Mouse (Mus musculus): ENCODE measurements around the gene Vps51.
"Not testable (repeated sequence)": the region's sequence is repeated elsewhere in the genome, so short reads cannot be mapped to it uniquely, and the experiment has no call there.

The Vps51 gene

DNA sequence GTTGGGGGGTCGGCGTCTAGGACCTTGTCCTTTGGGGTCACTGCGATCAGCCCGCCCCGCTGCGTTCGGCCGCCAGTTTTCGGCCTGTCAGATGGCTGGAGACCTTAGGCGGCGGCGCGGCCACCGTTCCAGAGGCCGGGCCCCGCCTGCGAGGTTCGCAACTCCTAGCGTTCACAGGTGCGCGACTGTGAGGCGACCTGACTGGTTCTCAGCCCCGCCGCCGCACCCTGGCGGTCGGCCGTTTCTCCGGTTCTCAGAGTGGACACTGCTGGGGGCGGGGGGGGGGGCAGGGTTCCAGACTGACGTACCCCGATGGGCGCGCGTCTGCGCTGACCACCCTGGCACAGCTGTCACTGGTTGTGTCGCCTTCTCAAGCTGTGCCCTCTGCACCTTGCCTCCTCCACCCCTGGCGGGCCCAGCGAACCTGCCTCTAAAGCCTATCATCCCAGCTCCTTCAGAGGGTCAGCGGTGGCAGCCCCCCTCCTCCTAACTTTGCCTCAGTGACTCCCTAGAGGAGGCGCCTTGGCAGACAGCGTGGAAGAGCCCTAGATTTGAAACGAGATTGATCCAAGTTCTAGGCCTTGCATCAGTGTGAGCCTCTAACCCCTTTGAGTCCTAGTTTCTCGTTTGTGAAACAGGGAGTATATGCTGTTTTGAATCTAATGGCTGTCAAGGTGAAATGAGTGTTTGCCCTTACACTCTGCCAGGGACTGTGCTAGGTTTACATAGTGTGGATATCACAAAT is 29.7 kb downstream of the Vps51 start:
- DNase-seq (ENCODE audit: low spot score): no peak

DNA sequence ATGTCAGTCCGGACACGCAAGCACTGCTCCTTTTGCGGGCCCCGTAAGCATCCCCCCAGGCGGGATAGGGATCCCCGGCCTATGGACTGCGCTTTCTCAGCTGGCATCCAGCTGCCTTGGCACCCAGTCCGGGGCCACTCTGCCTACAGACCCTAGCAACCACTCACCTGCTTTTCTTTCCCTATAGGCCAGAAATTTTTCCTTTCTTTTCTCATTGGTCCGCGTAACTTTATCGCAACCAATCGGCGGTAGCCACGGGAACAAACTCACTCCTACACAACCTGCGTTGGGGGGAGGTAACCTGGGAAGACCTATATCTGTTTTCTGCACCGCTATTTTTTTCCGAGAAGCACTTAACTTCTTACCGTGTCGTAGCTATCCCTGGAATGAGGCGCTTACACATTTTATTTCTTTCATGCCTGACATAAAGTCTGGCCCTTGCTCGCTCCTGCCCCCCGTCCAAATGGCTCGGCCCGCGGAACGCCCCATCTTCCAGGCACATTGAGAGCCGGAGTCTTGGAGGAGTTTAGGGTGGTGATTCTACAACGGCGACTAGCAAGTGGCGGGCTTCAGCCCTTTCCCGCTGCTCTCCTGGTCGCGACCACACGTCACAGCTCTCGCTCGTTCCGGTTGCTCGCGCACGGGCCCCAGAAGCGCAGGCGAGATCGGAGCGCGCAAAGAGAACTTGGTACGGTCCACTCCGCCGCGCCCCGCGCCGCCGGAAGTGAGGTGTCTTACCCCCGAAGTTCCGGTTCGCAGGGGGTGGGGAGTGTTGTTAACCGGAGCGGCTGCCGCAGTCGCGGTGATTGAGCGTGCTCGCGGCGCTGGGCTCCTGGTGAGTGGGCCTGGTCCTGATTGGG is 30.5 kb downstream of the Vps51 start, which contains the start of gene Syvn1:
Gene Syvn1, plus strand, starts transcription at position 283 of the 860 bp plus-strand sequence.
- peak; percentile 88 for DNase-seq (ENCODE audit: low spot score)

DNA sequence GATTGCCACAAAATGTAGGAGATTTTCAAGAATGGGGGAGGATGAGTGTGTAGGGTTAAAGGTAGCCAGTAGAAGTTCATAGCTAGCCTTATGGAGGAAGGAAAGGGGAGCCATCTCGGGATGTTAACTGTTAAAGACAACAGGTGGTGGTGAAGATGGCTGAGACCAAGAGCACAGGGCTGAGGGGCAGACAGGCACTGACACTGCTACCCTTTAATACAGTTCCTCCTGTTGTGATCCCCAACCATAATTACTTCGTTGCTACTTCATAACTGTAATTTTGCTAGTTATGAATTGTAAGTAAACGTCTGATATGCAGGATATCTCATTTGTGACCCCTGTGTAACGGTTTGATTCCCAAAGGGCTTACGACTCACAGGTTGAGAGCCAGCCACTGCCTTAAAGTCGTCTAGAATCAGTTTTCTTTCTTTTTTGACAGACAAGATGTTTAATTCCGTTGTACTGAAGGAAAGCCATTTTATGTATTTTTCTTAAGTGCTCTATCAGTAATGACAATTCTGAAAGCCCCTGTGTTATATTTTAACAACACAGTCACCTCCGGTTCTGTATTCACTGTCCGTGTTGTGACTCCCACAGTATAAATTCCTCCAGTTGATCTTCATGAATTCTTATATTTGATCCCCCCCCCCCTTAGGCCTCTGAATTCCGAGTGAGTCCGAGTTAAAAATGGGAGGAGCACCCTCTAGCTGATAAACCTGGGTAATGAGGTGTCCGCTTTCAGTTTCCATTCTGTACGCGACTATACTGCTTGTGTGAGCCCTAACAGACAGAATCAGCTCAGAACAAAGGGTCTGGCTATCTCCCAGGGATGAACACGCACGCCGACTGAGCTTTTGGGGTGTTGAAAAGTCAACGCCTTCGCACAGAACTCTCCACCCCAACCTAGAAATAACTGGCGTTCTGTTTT is 31.4 kb downstream of the Vps51 start:
- DNase-seq (ENCODE audit: low spot score): no peak

- DNase-seq (ENCODE audit: low spot score): not testable (repeated sequence)
These were observed 32.9 kb downstream of the Vps51 start for GRCm38 (mm10) chr19:6044102-6044501.

GRCm38 (mm10) chr19:6042293-6042692 is 34.7 kb downstream of the Vps51 start:
- no peak for DNase-seq (ENCODE audit: low spot score)

GRCm38 (mm10) chr19:6040002-6040401 is 37.0 kb downstream of the Vps51 start:
- no peak for DNase-seq (ENCODE audit: low spot score)

- DNase-seq (ENCODE audit: low spot score): no peak
These were observed 38.7 kb downstream of the Vps51 start for GRCm38 (mm10) chr19:6038326-6038725.

GRCm38 (mm10) chr19:6037695-6038094 is 39.3 kb downstream of the Vps51 start:
- no peak for DNase-seq (ENCODE audit: low spot score)

- DNase-seq (ENCODE audit: low spot score): no peak
These were observed 41.0 kb downstream of the Vps51 start for GRCm38 (mm10) chr19:6035966-6036585.

GRCm38 (mm10) chr19:6030520-6031280 is 46.3 kb downstream of the Vps51 start:
- no peak for DNase-seq (ENCODE audit: low spot score)

DNA sequence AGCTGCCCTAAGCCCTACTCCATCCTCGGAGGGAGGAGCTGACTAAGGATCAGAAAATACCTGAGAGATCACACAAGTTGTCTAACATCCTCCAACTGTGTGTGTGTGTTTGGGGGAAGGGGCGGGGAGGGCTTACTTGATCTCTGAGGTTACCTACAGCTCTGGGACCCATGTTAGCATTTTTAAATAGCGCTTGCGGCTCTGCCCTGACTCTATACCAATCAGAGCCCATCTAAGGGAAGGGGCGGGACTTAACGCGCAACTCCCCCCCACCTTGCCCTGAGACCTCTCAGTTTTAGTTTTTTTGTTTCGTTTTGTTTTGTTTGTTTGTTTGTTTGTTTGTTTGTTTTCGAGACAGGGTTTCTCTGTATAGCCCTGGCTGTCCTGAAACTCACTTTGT is 47.6 kb downstream of the Vps51 start:
- DNase-seq (ENCODE audit: low spot score): no peak

- no peak for DNase-seq (ENCODE audit: low spot score)
These were observed 48.0 kb downstream of the Vps51 start for GRCm38 (mm10) chr19:6028991-6029390.

DNA sequence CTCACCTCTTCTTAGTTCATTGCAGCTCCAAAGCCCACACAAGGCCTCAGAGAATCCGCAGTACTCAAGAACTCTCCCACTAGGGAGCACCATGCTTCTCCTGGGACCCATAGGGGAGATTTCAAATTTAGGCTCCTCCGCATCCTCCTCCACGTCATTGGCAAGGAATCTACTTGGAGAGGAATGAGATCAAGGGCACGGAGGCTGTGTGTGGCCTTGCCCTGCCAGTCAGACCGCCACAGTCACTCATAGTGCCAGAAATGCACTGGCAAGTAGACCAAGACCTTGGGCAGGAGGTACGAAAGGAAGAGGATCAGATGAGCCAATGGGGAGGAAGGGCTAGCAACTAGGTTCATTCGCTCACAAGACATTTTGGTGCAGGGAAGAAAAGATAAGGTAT is 53.1 kb downstream of the Vps51 start:
- DNase-seq (ENCODE audit: low spot score): no peak

DNA sequence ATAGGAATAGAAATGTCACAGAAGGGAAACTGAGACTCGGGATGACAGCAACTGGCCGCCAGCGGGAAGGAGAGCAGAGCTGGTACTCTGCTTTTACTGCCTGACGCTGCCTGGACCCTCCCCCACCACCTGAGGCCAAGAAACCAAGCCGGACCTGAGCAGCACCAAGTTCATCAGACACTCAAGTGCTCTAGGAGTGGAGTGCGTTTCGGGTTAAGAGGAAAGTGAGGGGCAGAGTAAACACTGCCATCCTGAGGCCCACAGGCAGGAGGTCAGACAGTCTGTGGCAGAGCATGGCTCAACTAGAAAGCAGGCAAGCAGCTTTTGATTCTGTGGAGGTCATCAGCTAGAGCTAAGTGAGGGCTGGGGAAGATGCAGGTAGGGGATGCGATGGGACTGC is 54.0 kb downstream of the Vps51 start:
- no peak for DNase-seq (ENCODE audit: low spot score)

DNA sequence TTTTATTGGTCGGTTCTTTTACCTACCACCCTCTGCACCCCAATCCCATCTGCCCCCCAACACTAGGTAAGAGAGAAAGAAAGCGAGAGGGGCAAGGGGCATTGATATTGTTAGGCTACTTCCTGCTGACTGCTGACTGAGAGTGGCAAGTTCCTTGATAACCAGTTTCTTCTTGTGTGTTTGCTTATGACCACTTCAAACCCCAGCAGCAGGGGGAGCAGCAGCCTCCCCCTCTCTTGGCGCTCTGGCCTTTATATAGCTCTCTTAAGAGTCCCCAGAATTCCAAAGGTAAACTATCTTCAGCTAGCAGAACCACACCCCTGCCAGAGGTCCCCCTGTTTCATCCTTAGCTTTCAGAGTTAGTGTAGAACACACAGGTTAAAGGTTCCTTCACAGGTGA is 56.8 kb downstream of the Vps51 start:
- DNase-seq (ENCODE audit: low spot score): no peak

- DNase-seq (ENCODE audit: low spot score): peak; percentile 92
These were observed 58.6 kb downstream of the Vps51 start for GRCm38 (mm10) chr19:6018142-6019089.

Data from urinary bladder, postnatal 14 days (tissue).